Mouse (Mus musculus) megakaryocyte, embryonic 14.5 days (primary cell): ENCODE measurements at regions not wholly inside any gene's neighbourhood (a gene's known extent, or its start where the extent isn't known, plus 50 kb on each side); places are given as distances from the start of the nearest gene placed in this dataset.

ENCODE experiments used
- H3K27me3 ChIP-seq: replicated peaks from 2 replicates; pipeline ENCODE3; 2012; ENCODE audit warnings: inconsistent platforms
- H3K36me3 ChIP-seq: replicated peaks from 2 replicates; pipeline ENCODE3; 2012; ENCODE audit warnings: low read length, inconsistent platforms, mixed read lengths
- H3K4me1 ChIP-seq: 2 replicates; pipeline ENCODE4 v1.6.1; 2012; ENCODE audit warnings: inconsistent platforms
- H3K4me3 ChIP-seq: replicated peaks from 2 replicates; pipeline ENCODE3; 2012; ENCODE audit warnings: moderate library complexity, mild to moderate bottlenecking, inconsistent platforms
- H3K9me3 ChIP-seq: 2 replicates; pipeline ENCODE4 v1.6.1; 2012; ENCODE audit warnings: inconsistent platforms
- FLI1 ChIP-seq: IDR thresholded peaks from 2 replicates; pipeline ENCODE4 v1.6.1; 2012; ENCODE audit warnings: low read length, inconsistent platforms, mixed read lengths
- GATA1 ChIP-seq: IDR thresholded peaks from 3 replicates; pipeline ENCODE4 v1.6.1; 2012; ENCODE audit warnings: mixed read lengths, low read length, inconsistent platforms, borderline replicate concordance

DNA sequence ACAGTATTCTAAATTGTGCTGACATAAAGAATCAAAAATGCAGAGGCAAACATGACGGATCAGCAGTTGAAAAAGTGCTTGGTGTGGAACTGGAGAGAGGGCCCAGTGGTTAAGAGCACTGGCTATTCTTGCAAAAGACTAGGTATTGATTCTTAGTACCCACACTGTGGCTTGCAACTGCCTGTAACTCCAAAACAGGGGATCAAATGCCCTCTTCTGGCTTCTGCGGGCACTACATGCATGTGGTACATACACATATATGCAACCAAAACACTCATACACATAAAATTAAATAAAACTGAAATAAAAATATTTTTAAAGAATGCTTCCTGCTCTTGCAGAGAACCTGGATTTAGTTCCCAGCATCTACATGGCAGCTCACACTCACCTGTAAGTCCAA lies 163.7 kb upstream of the Smim15 start:
- H3K36me3 ChIP-seq, result peaks cover 58% of the 10 kb centered on the region
- H3K4me3 ChIP-seq, result no peak overlapping the region
- peaks cover 66% of the 10 kb centered on the region for H3K4me1 ChIP-seq
- TF ChIP-seq GATA1, result no peak
- no peak for TF ChIP-seq FLI1
- no peaks in the 10 kb centered on the region; the same call in 1 of the 2 replicates for H3K9me3 ChIP-seq
- no peaks in the 10 kb centered on the region for H3K27me3 ChIP-seq

DNA sequence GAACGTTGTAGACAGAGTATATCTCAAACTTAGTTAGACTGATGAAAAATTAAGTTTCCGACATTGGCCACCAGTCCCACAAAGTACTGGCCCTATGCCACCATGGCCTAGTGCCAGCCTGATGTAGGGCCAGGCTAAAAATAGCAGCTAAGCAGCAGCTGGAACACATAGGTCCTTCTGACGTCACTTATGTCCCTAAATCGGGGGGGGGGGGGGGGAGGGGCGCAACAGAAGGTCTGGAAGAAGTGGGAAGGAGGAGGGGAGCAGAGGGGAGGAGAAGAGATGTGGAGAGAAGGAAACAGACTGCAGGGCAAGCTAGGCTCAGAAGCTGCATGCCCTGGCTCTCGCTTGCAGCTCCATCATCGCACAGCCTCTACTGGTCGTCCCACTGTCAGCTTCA lies 164.7 kb upstream of the Smim15 start:
- Histone ChIP-seq H3K27me3 (no peaks in the 10 kb centered on the region), H3K36me3 (peaks cover 54% of the 10 kb centered on the region), H3K9me3 (no peaks in the 10 kb centered on the region; the same call in 1 of the 2 replicates), H3K4me3 (peak overlapping the region; percentile 71), H3K4me1 (peaks cover 70% of the 10 kb centered on the region)
- TF ChIP-seq GATA1 (no peak), FLI1 (no peak)

DNA sequence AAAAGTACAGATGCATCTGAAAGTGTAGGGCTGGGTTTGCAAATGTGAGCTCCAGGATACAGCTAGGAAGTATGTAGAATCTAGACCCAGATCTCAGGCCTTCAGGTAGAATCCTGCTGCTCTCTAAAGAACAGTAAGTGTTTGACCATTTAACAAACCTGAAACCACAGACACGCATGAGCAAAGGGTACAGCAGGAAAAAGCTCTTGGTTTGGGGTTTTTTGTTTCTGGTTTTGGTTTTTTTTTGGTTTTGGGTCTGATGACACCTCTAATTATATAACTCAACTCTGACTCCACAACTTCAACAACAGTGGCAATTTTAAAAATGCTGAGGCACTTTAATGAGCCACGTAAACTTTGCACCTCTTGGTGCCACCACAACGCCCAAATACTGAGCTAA lies 165.3 kb upstream of the Smim15 start:
- Histone ChIP-seq H3K9me3 (no peaks in the 10 kb centered on the region; the same call in 1 of the 2 replicates), H3K4me3 (no peak overlapping the region), H3K27me3 (no peaks in the 10 kb centered on the region), H3K4me1 (peaks cover 70% of the 10 kb centered on the region), H3K36me3 (peaks cover 48% of the 10 kb centered on the region)
- TF ChIP-seq FLI1 (no peak), GATA1 (no peak)

DNA sequence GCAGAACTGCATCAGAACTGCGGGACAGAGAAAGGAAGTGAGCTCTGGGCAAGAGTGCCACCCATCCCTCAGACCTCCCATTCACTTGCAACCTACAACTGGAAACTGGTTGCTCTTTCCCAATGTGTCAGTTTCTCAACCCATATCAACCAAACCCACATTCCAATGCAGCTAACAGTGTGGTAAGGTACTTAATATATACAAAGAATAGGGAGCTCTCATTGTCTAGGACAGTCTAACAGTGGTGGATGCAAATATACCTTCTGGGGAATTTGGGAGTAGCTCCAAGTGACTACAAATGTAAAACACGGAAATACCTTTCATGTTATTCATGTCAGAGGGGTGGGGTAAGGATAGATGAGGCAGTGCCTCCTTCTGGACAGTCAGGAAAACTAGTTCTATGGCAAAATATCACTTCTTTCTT lies 171.0 kb upstream of the Smim15 start:
- peaks cover 40% of the 10 kb centered on the region for H3K36me3 ChIP-seq
- no peaks in the 10 kb centered on the region for H3K9me3 ChIP-seq
- peak overlapping the region; percentile 39 for H3K4me3 ChIP-seq
- no peaks in the 10 kb centered on the region for H3K27me3 ChIP-seq
- no peak for TF ChIP-seq FLI1
- no peak for TF ChIP-seq GATA1
- peaks cover 87% of the 10 kb centered on the region for H3K4me1 ChIP-seq

DNA sequence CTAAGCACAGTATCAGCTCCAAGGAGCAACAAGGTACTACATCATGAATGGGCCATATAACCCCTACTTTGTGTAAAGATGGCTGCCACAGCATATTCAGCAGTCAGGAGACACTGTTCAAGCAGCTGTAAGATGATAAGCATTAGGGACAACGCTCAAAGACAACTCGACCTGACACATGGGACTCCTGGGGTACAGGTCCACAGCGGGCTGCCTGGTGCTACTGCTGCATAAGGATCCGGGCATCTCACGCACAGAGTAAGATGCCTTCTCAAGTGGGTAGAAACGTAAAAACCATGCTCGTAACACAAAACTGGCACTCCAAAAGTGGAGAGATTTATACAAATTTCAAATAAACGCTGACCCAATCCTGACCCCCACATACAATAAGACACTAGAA lies 171.7 kb upstream of the Smim15 start:
- Histone ChIP-seq H3K27me3 (no peaks in the 10 kb centered on the region), H3K4me3 (peak overlapping the region; percentile 74), H3K4me1 (peaks cover 88% of the 10 kb centered on the region), H3K36me3 (peaks cover 37% of the 10 kb centered on the region), H3K9me3 (no peaks in the 10 kb centered on the region)
- no peak for TF ChIP-seq FLI1
- TF ChIP-seq GATA1, result no peak

DNA sequence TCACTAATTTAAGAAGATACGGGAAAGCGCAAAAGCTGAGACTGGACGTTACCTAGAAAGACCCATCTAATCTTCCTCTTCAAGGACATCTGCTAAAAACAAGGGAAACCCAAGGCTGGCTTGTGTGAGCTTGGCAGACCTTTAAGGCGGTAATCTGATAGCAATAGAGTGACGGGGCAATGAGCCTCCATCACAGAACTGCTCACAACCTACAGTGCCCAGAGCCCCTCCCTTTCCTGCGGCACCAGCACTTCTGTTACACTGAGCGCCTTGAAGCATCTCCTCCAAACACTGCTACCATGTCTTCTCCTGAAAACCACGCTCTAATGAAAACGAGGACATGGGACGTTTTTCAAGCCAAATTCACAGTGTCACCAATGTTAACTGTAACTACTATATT lies 172.1 kb upstream of the Smim15 start:
- no peak for TF ChIP-seq FLI1
- TF ChIP-seq GATA1, result no peak

DNA sequence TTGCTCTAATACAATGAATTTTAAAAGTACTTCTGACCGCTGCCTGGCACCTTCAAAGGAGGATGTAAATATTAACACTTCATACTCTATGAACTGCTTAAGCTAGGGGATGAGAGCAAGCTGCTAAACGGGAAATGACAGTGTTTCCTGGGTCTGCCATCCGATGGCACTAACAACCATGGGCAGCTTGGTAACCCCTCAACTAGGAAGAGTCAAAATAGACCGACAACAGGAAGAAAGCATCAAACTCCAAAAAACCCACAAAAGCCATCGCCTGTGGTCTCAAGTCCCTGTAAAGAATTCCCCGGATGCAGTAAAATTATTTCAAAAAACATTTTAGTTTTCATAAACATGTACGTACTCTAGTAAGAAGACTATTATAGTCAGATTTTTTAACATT lies 175.3 kb upstream of the Smim15 start:
- Histone ChIP-seq H3K4me3 (peak overlapping the region; percentile 74), H3K4me1 (peaks cover 92% of the 10 kb centered on the region), H3K27me3 (no peaks in the 10 kb centered on the region), H3K9me3 (no peaks in the 10 kb centered on the region), H3K36me3 (peaks cover 38% of the 10 kb centered on the region)
- no peak for TF ChIP-seq GATA1
- TF ChIP-seq FLI1, result no peak

More for the DNA sequence above, 172.1 kb upstream of the Smim15 start:
- no peaks in the 10 kb centered on the region for H3K27me3 ChIP-seq
- peaks cover 91% of the 10 kb centered on the region for H3K4me1 ChIP-seq
- peaks cover 38% of the 10 kb centered on the region for H3K36me3 ChIP-seq
- no peak overlapping the region for H3K4me3 ChIP-seq
- no peaks in the 10 kb centered on the region for H3K9me3 ChIP-seq

DNA sequence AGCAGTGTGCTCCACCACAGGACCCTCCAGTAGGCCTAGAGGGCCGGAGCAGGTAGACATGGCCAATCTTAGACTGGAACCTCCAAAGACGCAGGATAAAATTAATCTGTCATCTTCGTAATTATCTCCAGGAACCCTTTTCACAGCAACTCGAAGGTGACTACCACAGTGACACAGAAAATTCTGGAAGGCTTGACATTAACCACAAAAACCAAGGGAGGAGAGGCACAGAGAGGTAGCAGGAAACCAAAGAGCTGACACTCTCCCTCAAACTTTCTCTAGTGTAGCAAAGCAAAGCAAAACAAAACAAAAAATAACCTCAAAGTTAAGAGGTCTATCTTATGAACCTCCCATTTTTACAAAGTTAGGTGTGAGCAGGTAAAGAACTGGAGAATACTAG lies 177.4 kb upstream of the Smim15 start:
- H3K4me1 ChIP-seq, result peaks cover 85% of the 10 kb centered on the region
- H3K4me3 ChIP-seq, result no peak overlapping the region
- no peaks in the 10 kb centered on the region for H3K9me3 ChIP-seq
- TF ChIP-seq FLI1 (no peak), GATA1 (no peak)
- peaks cover 35% of the 10 kb centered on the region for H3K36me3 ChIP-seq
- no peaks in the 10 kb centered on the region for H3K27me3 ChIP-seq

DNA sequence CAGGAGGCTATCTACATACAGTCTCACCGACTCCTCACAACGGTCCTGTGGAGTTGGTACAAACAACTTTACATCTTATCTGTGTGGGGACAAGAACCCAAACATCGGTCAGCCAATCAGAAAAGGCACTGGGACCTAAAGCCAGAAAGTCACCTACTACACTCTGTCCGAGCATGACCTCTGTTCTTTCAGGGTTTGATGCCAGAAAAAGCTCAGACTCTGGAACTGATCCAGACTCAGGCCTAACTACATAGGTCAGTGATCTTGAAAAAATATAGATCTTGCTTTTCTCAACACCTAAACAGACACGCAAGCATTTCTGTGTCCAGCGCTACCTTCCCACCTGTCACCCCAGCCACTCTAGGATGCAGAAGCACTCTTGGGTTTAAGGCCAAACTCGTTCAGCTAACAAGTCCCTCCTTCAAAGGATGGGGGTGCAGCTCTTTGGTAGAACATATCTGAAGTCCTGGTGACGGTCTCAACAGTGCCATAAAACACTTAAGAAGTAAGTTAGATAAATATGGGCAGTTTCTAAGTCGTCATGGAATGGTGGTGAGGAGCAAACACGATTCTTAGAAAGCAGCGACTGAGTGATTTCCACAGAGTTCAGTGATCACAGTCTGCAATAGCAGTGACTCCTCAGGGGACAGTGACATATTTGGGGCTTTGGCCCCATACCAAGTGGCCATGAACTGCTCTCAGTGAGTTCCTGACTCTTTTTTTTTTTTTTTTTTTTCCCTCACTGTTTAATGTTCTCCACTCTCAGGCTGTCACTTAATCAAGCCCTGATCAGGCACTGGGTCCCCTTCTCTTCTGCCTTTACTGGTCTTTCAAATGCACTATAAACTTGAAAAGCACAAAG lies 181.2 kb upstream of the Smim15 start:
- H3K9me3 ChIP-seq, result no peaks in the 10 kb centered on the region
- peaks cover 70% of the 10 kb centered on the region for H3K4me1 ChIP-seq
- no peak overlapping the region for H3K4me3 ChIP-seq
- H3K36me3 ChIP-seq, result peaks cover 19% of the 10 kb centered on the region
- no peaks in the 10 kb centered on the region for H3K27me3 ChIP-seq
- TF ChIP-seq GATA1 (no peak), FLI1 (no peak)

DNA sequence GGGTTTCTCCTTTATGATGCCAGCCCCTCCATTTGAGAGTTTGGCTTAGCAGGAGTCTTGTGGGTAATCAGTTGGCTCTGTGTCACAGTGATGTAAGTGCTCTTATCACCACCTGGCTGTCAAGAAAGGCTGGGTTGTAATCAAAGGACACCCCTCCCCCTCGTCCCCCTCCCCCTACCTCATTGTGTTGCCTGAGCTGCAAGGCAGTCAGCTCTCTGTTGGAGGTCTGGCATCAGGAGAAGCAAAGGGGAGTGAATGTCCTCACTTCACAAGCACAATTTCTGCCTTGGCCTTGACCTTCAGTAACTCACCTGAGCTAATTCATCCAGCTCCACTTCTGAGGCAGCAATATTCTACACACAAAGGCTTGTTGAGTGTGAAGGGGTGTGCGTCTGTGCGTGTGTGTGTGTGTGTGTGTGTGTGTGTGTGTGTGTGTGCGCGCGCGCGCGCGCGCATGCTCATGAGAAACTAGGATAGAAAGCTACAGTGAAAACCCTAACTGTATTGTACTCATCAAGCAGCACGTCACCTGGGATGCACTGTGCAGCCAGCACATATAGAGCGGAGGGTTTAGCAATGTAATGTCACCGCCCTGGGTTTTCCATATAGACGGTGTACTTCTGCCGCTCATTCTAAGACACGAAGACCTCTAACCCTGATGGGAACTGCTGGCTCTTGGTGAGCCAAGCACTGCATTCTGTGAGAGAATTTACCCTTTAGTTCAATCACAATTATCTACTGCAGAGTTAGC lies 182.7 kb upstream of the Smim15 start:
- TF ChIP-seq FLI1, result no peak
- TF ChIP-seq GATA1, result no peak
- H3K4me1 ChIP-seq, result peaks cover 64% of the 10 kb centered on the region

More for the DNA sequence above, 182.7 kb upstream of the Smim15 start:
- Histone ChIP-seq H3K9me3 (no peaks in the 10 kb centered on the region), H3K27me3 (no peaks in the 10 kb centered on the region), H3K36me3 (peaks cover 18% of the 10 kb centered on the region), H3K4me3 (no peak overlapping the region)
